Mouse (Mus musculus) mesoderm, embryonic 11.5 days (tissue): ENCODE data around the gene Olfr606.
"Not testable (repeated sequence)": the region's sequence is repeated elsewhere in the genome, so short reads cannot be mapped to it uniquely, and the experiment has no call there.

ENCODE experiments used
- DNase-seq: peaks from one replicate; pipeline ENCODE4 v3.0.0-alpha.2; 2012; ENCODE audit warnings: low read depth, low spot score

The Olfr606 gene

GRCm38 (mm10) chr7:103448746-103449145 lies at the start of gene Olfr606:
Gene Olfr606, plus strand, starts transcription at chr7:103449046.
- DNase-seq: no peak

GRCm38 (mm10) chr7:103406521-103407055 lies 42.3 kb upstream of the Olfr606 start:
- DNase-seq: not testable (repeated sequence)

GRCm38 (mm10) chr7:103414772-103415171 lies 34.1 kb upstream of the Olfr606 start, which contains the start of gene Usp17lc:
Gene Usp17lc, plus strand, starts transcription at chr7:103415072.
- DNase-seq: not testable (repeated sequence)

GRCm38 (mm10) chr7:103445339-103445738 lies 3.5 kb upstream of the Olfr606 start, which contains the start of gene Olfr605:
Gene Olfr605, minus strand, starts transcription at chr7:103445439.
- no peak for DNase-seq

- no peak for DNase-seq
Observed at GRCm38 (mm10) chr7:103460590-103460989, 11.7 kb downstream of the Olfr606 start.

- DNase-seq: no peak
Observed at GRCm38 (mm10) chr7:103469577-103469976, 20.7 kb downstream of the Olfr606 start, which contains the start of gene Olfr608. Gene Olfr608, plus strand, starts transcription at chr7:103469877.

- not testable (repeated sequence) for DNase-seq
Observed at GRCm38 (mm10) chr7:103477106-103477505, 28.3 kb downstream of the Olfr606 start.

- no peak for DNase-seq
Observed at GRCm38 (mm10) chr7:103497962-103498361, 49.1 kb downstream of the Olfr606 start, which contains the start of gene Olfr609. Gene Olfr609, minus strand, starts transcription at chr7:103498062.
